Mouse (Mus musculus) kidney, postnatal 14 days (tissue): ENCODE measurements around the gene Grik3.
"Not testable (repeated sequence)": the region's sequence is repeated elsewhere in the genome, so short reads cannot be mapped to it uniquely, and the experiment has no call there.

Experiments used
- DNase-seq: peaks from one replicate; pipeline ENCODE4 v3.0.0; 2022; ENCODE audit warnings: mixed read lengths

The Grik3 gene

GRCm38 (mm10) chr4:125600642-125601041 is 110.1 kb downstream of the Grik3 start:
- DNase-seq: no peak

- no peak for DNase-seq
Observed at GRCm38 (mm10) chr4:125601301-125601700, 110.8 kb downstream of the Grik3 start.

- DNase-seq: no peak
Observed at GRCm38 (mm10) chr4:125604494-125604893, 114.0 kb downstream of the Grik3 start.

GRCm38 (mm10) chr4:125606147-125606546 is 115.6 kb downstream of the Grik3 start:
- no peak for DNase-seq

- DNase-seq: no peak
Observed at GRCm38 (mm10) chr4:125607397-125608042, 117.0 kb downstream of the Grik3 start.

- DNase-seq: not testable (repeated sequence)
Observed at GRCm38 (mm10) chr4:125608896-125609295, 118.4 kb downstream of the Grik3 start.

- no peak for DNase-seq
Observed at GRCm38 (mm10) chr4:125609320-125610306, 119.1 kb downstream of the Grik3 start.

GRCm38 (mm10) chr4:125617851-125618250 is 127.4 kb downstream of the Grik3 start:
- no peak for DNase-seq

- DNase-seq: no peak
Observed at GRCm38 (mm10) chr4:125618524-125619320, 128.2 kb downstream of the Grik3 start.

- no peak for DNase-seq
Observed at GRCm38 (mm10) chr4:125624885-125625678, 134.6 kb downstream of the Grik3 start.

- peak; percentile 37 for DNase-seq
Observed at GRCm38 (mm10) chr4:125629544-125629943, 139.0 kb downstream of the Grik3 start.

- peak; percentile 20 for DNase-seq
Observed at GRCm38 (mm10) chr4:125635037-125635436, 144.5 kb downstream of the Grik3 start.

GRCm38 (mm10) chr4:125636616-125637304 is 146.3 kb downstream of the Grik3 start:
- DNase-seq: peak; percentile 62

- DNase-seq: no peak
Observed at GRCm38 (mm10) chr4:125637364-125637763, 146.9 kb downstream of the Grik3 start.

- DNase-seq: no peak
Observed at GRCm38 (mm10) chr4:125640520-125640919, 150.0 kb downstream of the Grik3 start.

- DNase-seq: peak; percentile 11
Observed at GRCm38 (mm10) chr4:125640921-125641663, 150.6 kb downstream of the Grik3 start.

GRCm38 (mm10) chr4:125644581-125645568 is 154.4 kb downstream of the Grik3 start:
- DNase-seq: no peak

GRCm38 (mm10) chr4:125651676-125652246 is 161.3 kb downstream of the Grik3 start:
- no peak for DNase-seq

GRCm38 (mm10) chr4:125656031-125656430 is 165.5 kb downstream of the Grik3 start:
- DNase-seq: no peak
